Mouse (Mus musculus): Measurements from ENCODE around the gene Colgalt2. TPM values are rescaled to one million over a fixed set of nuclear protein-coding genes. Genes with fewer than 3 reads are reported as not detected.

Colgalt2 gene
- polyA plus RNA-seq, 1 experiment from 2014 or later, result 3.3 TPM

- Histone ChIP-seq H3K27ac (no peak overlapping the region), H3K4me3 (replicated peaks; ENCODE audit: low read depth, low read length) (no peak overlapping the region), H3K27me3 (ENCODE audit: insufficient read depth, low read length) (no peaks in the 10 kb centered on the region), H3K9ac (ENCODE audit: low read depth, low read length) (no peak overlapping the region), H3K4me2 (ENCODE audit: low read length) (no peak overlapping the region), H3K9me3 (replicated peaks; ENCODE audit: low read length) (no peaks in the 10 kb centered on the region), H3K36me3 (ENCODE audit: insufficient read depth, low read length) (peaks cover 19% of the 10 kb centered on the region; the same call in 1 of the 2 replicates), H3K4me1 (replicated peaks; ENCODE audit: insufficient read depth, low read length) (no peaks in the 10 kb centered on the region)
- no peak for TF ChIP-seq CTCF (IDR thresholded peaks at IDR 0.05; ENCODE audit: low read depth)
- WGBS, result 70% methylated on average over 7 of the region's 7 CpGs
- ATAC-seq (replicated peaks; ENCODE audit: low FRiP score, low read depth), result no peak
- DNase-seq (ENCODE audit: low spot score), result no peak
These were observed 134.9 kb downstream of the Colgalt2 start for GRCm38 (mm10) chr1:152534531-152534930.

GRCm38 (mm10) chr1:152536416-152537018 lies 136.9 kb downstream of the Colgalt2 start:
- Histone ChIP-seq H3K9me3 (replicated peaks; ENCODE audit: low read length) (no peaks in the 10 kb centered on the region), H3K27me3 (ENCODE audit: insufficient read depth, low read length) (no peaks in the 10 kb centered on the region), H3K9ac (ENCODE audit: low read depth, low read length) (no peak overlapping the region), H3K4me2 (ENCODE audit: low read length) (no peak overlapping the region), H3K36me3 (ENCODE audit: insufficient read depth, low read length) (peaks cover 8% of the 10 kb centered on the region; the same call in 1 of the 2 replicates), H3K4me3 (replicated peaks; ENCODE audit: low read depth, low read length) (no peak overlapping the region), H3K27ac (no peak overlapping the region), H3K4me1 (replicated peaks; ENCODE audit: insufficient read depth, low read length) (no peaks in the 10 kb centered on the region)
- DNase-seq (ENCODE audit: low spot score) (peak; percentile 41), ATAC-seq (replicated peaks; ENCODE audit: low FRiP score, low read depth) (peak; percentile 35; the same call in 1 of the 2 replicates)
- TF ChIP-seq CTCF (IDR thresholded peaks at IDR 0.05; ENCODE audit: low read depth), result no peak
- WGBS, result 43% methylated on average over 16 of the region's 16 CpGs

- H3K4me3 ChIP-seq (replicated peaks; ENCODE audit: low read depth, low read length), result no peak overlapping the region
- WGBS, result 54% methylated on average over 13 of the region's 13 CpGs
- peak; percentile 52 for ATAC-seq (replicated peaks; ENCODE audit: low FRiP score, low read depth)
- H3K4me2 ChIP-seq (ENCODE audit: low read length), result no peak overlapping the region
- H3K27me3 ChIP-seq (ENCODE audit: insufficient read depth, low read length), result no peaks in the 10 kb centered on the region
- TF ChIP-seq CTCF (IDR thresholded peaks at IDR 0.05; ENCODE audit: low read depth), result no peak
- no peaks in the 10 kb centered on the region for H3K9me3 ChIP-seq (replicated peaks; ENCODE audit: low read length)
- DNase-seq (ENCODE audit: low spot score), result no peak
- peaks cover 13% of the 10 kb centered on the region; the same call in 1 of the 2 replicates for H3K36me3 ChIP-seq (ENCODE audit: insufficient read depth, low read length)
- H3K9ac ChIP-seq (ENCODE audit: low read depth, low read length), result no peak overlapping the region
- no peak overlapping the region for H3K27ac ChIP-seq
- no peaks in the 10 kb centered on the region for H3K4me1 ChIP-seq (replicated peaks; ENCODE audit: insufficient read depth, low read length)
These were observed 137.6 kb downstream of the Colgalt2 start for GRCm38 (mm10) chr1:152537186-152537585.

GRCm38 (mm10) chr1:152538817-152539216 lies 139.2 kb downstream of the Colgalt2 start:
- Histone ChIP-seq H3K27me3 (ENCODE audit: insufficient read depth, low read length) (no peaks in the 10 kb centered on the region), H3K4me1 (replicated peaks; ENCODE audit: insufficient read depth, low read length) (no peaks in the 10 kb centered on the region), H3K36me3 (ENCODE audit: insufficient read depth, low read length) (peaks cover 24% of the 10 kb centered on the region; the same call in 1 of the 2 replicates), H3K4me2 (ENCODE audit: low read length) (no peak overlapping the region), H3K9ac (ENCODE audit: low read depth, low read length) (no peak overlapping the region), H3K4me3 (replicated peaks; ENCODE audit: low read depth, low read length) (no peak overlapping the region), H3K27ac (no peak overlapping the region), H3K9me3 (replicated peaks; ENCODE audit: low read length) (no peaks in the 10 kb centered on the region)
- 83% methylated on average over 4 of the region's 4 CpGs for WGBS
- DNase-seq (ENCODE audit: low spot score) (no peak), ATAC-seq (replicated peaks; ENCODE audit: low FRiP score, low read depth) (no peak)
- no peak for TF ChIP-seq CTCF (IDR thresholded peaks at IDR 0.05; ENCODE audit: low read depth)

- Histone ChIP-seq H3K27ac (no peak overlapping the region), H3K27me3 (ENCODE audit: insufficient read depth, low read length) (no peaks in the 10 kb centered on the region), H3K36me3 (ENCODE audit: insufficient read depth, low read length) (peaks cover 32% of the 10 kb centered on the region; the same call in 1 of the 2 replicates), H3K9ac (ENCODE audit: low read depth, low read length) (no peak overlapping the region), H3K4me1 (replicated peaks; ENCODE audit: insufficient read depth, low read length) (no peaks in the 10 kb centered on the region), H3K4me3 (replicated peaks; ENCODE audit: low read depth, low read length) (no peak overlapping the region), H3K9me3 (replicated peaks; ENCODE audit: low read length) (no peaks in the 10 kb centered on the region), H3K4me2 (ENCODE audit: low read length) (no peak overlapping the region)
- DNase-seq (ENCODE audit: low spot score) (no peak), ATAC-seq (replicated peaks; ENCODE audit: low FRiP score, low read depth) (no peak)
- TF ChIP-seq CTCF (IDR thresholded peaks at IDR 0.05; ENCODE audit: low read depth), result no peak
- 70% methylated on average over 3 of the region's 3 CpGs for WGBS
These were observed 140.8 kb downstream of the Colgalt2 start for GRCm38 (mm10) chr1:152540304-152540887.

- no peak overlapping the region for H3K4me2 ChIP-seq (ENCODE audit: low read length)
- no peak overlapping the region for H3K4me3 ChIP-seq (replicated peaks; ENCODE audit: low read depth, low read length)
- no peaks in the 10 kb centered on the region for H3K27me3 ChIP-seq (ENCODE audit: insufficient read depth, low read length)
- no peak overlapping the region for H3K9ac ChIP-seq (ENCODE audit: low read depth, low read length)
- H3K9me3 ChIP-seq (replicated peaks; ENCODE audit: low read length), result no peaks in the 10 kb centered on the region
- H3K4me1 ChIP-seq (replicated peaks; ENCODE audit: insufficient read depth, low read length), result no peaks in the 10 kb centered on the region
- WGBS, result 39% methylated on average over 6 of the region's 6 CpGs
- DNase-seq (ENCODE audit: low spot score), result no peak
- no peak overlapping the region for H3K27ac ChIP-seq
- H3K36me3 ChIP-seq (ENCODE audit: insufficient read depth, low read length), result peaks cover 39% of the 10 kb centered on the region; the same call in 1 of the 2 replicates
- ATAC-seq (replicated peaks; ENCODE audit: low FRiP score, low read depth), result no peak
- TF ChIP-seq CTCF (IDR thresholded peaks at IDR 0.05; ENCODE audit: low read depth), result no peak
These were observed 143.2 kb downstream of the Colgalt2 start for GRCm38 (mm10) chr1:152542747-152543378.
